Mouse (Mus musculus) spleen, embryonic (tissue): ENCODE measurements around the gene F2r.

Experiments
- CTCF ChIA-PET: fragments of 350-600 bp; sonication (Branson Sonifier 250); formaldehyde crosslinking; loops from one replicate; lab custom pipeline; 2022; lab: Charles Lee

Gene F2r

DNA sequence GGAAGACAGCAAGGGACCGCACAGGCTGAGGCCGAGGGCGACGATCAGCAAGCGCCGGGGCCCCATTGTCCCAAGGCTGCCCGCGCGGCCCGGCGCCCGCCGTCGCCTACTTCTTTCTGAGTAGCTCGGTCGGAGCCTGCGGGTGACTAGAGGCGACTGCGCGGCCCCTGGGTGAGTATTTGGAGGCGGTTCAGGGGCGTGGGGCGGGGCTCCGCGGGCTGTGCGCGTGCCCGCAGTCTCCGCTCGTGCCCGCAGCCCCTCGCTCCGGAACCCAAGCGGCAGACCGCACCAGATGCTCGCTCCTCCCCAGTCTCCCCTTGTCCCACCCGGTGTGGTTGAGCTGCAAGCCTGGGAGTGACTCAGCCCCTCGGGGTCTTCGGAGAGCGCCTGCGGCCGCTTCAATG lies at the start of gene F2r:
Gene F2r, minus strand, starts transcription at position 179 of the 404 bp plus-strand sequence.
- CTCF ChIA-PET, result interaction anchor here (0.6 kb wide), 1 partner anchor 68 kb away, joined by 3 read pairs; no protein-coding TSS in a partner anchor

DNA sequence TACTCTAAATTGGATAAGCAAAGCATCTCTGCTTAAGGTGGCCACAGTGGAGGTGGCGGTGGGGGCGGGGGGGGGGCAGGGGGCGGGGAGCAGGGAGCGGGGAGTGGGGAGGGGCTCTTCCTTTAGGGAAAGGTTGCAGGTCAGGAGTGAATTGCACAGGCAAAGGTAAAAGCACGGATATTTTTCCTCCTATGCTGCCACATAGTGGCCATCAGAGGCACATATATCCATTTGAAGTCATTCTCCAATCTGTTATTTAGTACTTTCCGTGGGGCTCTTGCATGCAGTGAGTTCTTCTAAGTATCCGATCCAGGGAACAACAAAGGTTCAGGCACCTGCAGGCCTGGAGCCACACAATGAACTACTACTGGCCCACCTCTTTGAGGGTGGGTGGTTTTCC lies 49.0 kb upstream of the F2r start:
- CTCF ChIA-PET, result interaction anchor here (0.6 kb wide), 2 partner anchors 33 to 144 kb away, joined by 3 to 14 read pairs; no protein-coding TSS in a partner anchor

DNA sequence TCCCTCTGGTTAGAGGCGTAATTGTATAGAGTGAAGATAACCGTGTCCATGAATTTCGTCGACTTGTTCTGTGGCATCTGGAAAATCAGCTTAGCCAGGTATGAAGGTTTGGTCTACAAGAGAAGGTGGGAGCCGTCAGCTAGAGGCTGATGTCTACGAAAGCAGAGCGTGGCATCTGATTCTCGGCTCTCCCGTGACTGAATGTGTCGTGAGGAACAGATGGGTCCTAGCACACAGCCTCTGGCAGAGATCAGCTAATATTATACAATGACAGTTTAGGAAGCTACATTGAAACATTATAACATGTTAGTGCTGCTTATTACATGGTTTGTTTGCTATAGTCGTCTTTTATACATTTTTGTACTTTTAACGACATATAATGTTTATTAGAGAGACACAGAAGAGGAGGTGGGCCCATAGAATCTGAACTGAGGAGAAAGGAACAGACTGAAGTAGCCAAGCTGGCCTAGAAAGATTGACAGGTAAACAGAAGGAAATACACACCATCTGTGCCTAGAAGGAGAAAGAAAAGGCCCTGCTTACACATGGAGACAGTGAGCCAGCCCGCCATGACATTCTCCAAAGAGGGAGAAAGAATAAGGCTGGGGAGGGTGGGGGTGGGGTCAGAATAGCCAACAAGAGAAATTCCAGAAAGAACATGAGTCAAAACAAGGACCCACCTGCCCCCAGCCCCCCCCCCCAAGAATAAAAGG lies 47.5 kb upstream of the F2r start:
- CTCF ChIA-PET, result no interaction called here

DNA sequence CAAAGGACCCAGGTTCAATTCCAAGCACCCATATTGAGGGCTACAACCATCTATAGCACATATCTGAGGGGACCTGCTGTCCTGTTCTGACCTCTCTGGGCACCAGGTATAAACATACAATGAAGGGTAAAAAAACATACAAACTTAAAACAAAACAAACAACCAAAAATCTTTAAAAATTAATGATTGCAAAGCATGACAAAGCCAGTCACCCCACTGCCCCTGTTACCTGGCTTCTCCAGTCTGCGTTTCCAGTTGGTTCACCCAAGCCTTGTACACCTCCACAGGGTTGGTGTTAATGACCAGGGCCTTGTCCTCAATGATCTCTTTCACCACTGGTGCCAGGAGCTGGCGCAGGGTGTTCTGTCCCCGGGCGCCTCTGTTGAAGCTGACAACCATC lies 45.5 kb upstream of the F2r start:
- CTCF ChIA-PET, result no interaction called here

DNA sequence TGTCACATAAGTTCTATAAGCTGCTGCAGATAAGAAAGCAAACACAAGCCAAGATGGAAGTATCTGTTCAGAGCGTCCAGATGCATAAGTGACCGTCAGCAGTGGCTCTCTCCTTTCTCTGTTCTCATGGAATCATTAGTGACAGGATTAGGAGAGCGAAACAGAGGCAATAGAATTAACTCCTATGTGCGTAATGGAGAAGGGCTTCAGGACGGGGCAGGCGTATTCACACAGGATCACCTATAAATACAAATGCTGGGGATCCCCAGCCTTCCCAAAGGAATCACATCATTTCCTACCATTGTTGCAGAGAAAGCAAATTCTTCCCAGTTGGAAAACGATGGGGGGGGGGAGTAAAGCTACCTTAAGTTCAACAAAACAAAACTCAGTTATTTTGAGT lies 41.1 kb upstream of the F2r start:
- CTCF ChIA-PET, result no interaction called here

DNA sequence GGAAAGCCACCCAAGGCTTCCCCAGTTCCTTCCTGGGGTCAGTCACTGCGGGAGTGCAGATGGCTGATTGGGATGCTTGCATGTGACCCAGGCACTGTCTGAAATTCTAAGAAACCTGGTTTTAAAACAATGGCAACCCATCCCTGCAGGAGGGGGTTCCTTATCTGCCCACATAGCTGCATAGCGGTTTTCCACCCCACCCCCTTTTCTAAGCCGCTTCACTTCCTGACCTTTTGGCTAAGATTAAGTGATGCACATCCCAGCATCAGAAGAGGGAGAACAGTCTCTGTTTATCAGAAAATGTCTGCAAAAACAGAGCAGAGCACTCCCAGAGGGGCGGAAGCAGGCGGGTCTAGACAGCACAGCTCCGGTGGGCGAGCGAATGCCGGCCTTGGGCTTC lies 38.9 kb upstream of the F2r start:
- CTCF ChIA-PET, result no interaction called here

DNA sequence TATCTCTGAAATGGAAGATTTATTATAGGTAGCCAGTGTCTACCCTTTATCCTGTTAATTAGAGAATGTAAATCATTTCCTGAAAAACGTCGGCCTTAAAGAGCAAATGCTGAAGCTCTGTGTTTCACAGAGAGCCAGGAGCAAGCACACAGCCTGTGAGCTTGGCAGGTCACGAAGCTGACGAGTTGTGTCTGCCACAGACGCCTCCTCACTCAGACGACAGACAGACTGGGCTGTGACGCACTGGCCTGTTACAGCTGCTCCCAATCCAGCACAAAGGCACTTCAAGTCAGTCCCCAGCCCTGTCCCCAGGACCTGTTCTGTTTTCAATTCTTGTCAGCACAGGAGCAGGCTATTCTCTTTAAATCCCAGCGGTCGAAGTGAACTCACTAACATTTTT lies 37.0 kb upstream of the F2r start:
- CTCF ChIA-PET, result no interaction called here

DNA sequence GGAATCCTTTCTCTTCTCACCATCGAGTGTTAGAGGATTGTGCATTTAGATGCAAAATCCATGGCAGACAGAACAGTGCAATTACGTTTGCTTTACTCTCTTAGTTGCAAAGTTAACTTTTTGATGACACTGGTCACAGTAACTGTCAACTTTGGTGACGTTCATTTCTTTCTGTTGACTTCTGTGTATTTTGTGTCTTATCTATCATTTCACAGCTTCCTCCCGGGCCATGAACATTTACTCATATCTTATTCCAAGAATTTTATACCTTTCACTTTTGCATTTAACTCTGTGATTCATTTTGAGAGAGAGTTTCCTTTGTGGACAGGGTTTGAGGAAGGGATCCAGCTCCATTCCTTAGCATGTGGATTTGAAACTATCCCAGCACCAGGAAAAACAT lies 35.4 kb upstream of the F2r start:
- CTCF ChIA-PET, result no interaction called here

DNA sequence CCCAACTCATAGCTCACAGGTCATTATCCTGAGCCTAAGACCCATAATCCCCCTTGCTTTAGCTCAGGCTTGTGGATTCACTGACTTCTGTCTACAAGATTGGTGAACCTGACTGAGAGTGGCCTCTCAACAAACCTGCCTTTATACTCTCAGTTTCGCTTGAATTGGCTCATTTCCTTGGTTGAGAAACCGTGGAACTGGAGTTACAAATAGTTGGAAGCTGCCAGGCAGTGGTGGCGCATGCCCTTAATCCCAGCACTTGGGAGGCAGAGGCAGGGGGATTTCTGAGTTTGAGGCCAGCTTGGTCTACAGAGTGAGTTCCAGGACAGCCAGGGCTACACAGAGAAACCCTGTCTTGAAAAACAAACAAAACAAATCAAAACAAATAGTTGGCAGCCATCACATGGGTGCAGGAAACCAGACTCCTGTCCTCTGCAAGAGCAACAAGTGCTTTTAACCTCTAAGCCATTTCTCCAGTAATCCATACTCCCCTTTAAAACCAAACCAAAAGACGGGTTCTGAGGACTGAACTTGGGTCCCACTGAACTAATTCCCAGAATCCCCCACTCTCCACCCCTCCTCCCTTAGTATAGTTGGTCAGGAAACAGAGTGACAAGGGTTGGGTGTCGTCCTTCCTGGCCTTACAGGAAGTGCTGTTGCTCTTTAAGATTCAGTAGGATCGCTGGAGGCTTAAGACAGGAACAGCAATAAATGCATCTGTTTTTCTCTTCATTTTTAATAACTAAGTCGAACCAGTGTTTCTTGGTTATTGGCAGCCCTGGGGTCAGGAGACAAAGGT lies 33.8 kb upstream of the F2r start:
- CTCF ChIA-PET, result no interaction called here

DNA sequence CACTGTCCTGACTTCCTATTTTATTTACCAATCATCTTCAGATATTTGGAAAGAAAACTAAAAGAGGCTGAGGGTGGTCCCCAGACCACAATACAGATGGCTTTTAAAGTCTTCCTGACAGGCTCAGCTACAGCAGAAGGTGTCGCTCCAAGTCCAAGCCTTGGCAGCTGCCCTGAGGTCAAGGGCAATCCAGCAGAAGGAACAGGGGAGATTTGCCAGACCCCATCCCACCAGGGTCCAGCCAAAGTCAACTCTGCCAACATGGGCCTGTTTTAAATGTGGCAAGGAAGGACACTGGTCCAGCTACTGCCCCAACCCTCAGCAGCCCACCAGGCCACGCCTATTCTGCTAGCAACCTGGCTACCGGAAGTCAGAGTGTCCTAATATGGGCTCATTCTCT lies 31.7 kb upstream of the F2r start:
- CTCF ChIA-PET, result no interaction called here

DNA sequence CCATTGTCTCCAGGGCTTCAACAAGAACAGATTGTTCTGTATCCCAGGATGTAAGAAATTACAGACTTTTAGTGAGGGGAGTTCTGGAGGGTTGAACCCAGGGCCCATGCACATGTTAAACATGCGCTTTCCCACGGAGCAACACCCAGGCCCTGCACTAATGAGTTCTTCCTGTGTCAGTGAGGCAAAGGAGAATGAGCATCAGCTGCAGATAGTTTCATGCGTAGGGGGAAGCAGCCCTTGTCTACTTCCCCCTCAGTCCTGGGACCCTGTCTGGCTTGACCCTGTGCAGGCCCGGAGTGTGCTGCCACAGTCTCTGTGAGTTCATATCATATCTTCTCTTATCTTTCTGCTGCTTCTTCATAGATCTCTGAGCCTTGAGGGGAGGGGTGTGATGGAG lies 29.0 kb upstream of the F2r start:
- CTCF ChIA-PET, result no interaction called here

DNA sequence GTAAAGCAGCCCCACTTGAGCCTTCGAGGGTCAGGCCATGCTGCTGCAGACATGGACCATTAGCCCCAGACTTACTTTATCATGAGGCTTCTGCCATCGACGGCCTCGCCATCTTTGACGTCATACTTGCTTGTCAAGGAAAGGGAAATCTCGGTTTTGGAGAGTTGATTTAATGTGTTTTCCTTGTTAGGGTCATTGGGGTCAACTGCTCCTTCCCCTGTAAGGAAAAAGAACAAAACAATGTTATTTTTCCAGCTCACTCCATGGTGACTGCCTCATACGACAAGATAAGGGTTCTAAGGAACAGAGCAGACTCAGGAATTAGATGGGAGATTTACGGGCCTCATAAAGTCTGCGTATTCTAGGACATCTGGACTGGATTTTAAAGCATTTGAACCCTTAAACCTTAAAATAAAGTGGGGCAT lies 28.4 kb upstream of the F2r start:
- CTCF ChIA-PET, result no interaction called here

DNA sequence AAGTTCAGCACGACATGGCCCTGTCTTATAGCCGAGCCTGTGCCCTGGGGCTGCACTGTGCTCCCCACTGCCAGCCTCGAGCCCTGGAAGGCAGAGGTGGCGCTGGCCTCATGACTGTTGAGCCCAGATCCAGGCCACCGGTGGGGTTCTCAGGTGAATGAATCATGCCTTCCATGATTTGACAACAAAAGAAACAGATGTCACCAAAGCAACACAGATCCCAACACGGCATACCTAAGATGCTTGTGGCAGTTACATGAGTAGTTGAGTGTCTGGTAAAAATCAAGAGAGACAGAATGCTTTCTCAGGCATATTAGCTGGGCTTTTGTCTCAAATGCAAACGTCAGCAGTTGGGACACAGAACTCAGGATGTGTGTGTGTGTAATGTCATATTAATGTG lies 25.5 kb upstream of the F2r start:
- CTCF ChIA-PET, result no interaction called here

DNA sequence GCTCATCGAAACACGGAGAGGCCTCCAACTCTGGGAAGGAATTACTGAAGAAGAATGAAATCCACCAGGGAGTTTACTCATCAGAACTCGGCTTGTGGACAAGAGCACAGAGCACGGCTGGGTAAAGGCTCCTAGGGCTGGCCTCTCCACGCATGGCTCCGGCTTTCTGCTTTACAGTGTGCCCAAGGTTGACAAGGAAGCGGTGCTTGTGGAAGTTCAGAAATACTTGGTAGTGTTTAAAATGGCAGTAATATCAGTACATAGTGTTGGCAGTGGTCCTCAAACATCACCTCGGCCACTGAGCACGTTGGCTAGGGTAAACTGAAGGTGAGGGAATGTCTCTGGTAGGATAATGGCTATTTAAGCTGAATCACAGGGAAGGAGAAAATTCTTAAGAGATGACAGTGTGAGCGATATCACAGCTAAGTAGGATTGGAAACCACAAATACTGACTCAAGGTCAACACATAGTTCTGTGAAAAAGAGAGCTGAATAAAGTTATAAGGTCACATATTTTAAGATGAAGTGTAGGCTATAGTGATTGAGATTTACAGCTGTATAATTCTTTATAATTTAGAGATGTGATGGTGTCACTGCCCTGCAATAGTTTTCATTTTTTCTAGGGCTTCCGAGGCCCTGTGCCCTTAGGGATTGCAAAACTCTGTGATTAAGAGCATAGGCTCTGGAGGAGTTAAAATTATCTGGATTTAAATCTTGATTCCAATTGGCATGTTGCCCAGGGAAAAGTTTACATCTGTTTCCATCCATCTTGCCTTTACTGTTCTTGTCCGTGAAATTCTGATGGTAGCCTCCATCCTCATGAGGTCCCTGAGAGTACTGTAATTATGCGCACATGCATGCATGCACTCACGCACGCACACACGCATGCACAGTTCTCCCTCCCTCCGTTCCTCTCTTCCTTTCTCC lies 23.0 kb upstream of the F2r start:
- CTCF ChIA-PET, result no interaction called here

DNA sequence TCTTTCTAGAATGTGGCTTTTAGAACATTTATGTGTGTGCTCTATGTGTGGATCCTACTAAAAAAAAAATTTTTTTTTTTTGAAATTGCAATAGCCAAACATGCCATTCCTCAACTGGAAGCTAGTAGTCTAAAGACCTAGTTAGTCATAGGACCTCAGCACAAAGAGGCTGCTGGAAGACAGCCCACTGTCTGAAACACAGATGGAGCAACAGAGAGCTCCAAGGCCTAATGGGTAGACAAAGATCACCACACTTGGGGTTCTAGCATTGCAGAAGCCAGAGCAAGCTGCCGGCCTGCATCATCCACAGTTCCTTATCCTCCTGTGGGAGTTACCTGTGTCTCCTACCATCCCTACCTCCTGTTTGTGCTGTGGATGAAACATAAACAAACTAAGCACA lies 22.1 kb upstream of the F2r start:
- CTCF ChIA-PET, result no interaction called here

DNA sequence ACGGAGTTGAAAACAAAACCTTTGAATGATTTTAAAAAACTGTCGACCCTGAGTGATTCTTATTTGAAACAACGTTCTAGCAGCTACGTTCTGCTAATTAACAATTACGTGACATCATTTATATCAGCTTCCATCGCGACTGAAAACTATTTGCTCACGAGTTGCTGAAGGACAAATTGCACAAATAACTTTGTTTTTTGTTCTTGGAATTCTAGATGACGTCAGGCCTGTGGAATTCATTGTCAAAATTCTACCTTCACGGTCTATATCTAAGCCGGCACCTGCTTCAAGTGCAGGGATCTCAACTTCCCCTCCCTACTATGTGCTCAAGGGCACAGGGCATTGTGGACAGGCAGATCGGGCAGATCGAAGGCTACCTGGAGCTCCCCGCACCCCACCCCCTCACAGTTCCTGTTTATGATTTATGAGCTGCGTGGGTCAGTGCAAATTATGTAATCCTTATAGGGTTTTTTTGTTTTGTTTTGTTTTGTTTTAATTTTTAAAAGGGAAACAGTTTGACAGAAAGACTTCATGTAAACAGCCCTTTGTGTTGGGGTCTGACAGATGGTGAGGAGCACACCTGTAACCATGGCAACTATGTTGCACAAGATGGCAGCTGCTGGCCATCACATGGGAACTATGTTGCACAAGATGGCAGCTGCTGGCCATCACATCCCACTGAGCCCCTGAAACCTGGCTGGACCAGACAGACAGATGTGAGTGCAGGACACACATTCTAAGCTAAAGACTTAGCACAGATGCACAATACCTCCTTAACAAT lies 21.2 kb upstream of the F2r start:
- CTCF ChIA-PET, result no interaction called here

DNA sequence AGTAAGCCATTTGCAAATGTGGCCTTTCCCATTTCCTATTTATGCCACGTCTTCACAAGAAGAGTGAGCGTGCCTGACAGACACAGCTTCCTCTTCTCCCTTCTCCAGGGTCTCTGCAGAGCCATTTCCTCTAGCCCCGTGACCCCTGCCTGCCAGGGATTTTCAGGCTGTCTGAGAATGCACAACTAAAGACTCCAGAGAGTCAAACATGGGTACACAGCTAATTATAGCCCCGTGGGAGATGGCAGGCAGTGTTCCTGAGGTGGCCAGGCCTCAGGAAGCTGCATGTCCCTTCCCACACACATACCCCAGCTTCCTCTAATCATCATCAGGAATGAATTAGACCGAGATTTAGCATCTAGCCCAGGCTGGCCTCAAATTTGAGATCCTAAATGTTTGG lies 20.6 kb upstream of the F2r start:
- CTCF ChIA-PET, result no interaction called here

DNA sequence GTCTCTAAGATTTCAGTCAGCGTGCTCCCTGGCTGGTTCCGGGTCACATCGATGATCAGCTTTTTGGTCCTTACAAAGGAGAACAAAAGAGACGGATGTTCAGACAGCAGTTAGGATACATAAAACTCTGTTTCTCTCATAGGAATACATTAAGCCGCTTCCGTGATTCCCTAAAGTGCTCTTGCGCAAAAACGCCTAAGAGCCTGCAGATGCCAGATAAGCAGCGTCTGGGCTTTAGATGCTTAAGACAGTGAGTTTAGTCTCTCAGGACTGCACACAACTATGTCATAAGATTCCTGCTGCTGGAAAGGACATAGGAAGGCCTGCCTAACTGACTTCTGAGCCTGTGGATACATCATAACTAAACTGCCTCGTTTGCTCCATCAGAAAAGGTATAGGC lies 19.4 kb upstream of the F2r start:
- CTCF ChIA-PET, result interaction anchor here (0.7 kb wide), 1 partner anchor 563 kb away, joined by 3 read pairs; no protein-coding TSS in a partner anchor

DNA sequence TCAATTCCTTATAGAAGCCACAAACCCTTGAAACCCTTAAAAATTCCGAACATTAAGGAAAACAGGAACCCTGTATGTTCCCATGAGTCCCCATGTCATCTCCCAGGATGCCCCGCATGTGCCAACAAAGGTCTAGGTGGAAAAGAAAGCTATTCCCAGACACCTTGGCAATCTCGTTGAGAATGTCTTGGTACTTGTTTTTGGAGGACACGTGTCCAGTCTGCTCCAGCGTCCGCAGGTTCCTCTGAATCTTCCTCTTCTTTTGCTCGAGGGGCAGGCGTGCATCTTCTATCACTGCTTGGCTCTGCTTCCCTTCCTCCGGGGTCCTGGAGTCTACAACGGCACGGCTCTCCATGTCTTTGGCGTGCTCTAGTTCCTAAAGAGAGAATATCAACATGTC lies 17.0 kb upstream of the F2r start:
- CTCF ChIA-PET, result no interaction called here

DNA sequence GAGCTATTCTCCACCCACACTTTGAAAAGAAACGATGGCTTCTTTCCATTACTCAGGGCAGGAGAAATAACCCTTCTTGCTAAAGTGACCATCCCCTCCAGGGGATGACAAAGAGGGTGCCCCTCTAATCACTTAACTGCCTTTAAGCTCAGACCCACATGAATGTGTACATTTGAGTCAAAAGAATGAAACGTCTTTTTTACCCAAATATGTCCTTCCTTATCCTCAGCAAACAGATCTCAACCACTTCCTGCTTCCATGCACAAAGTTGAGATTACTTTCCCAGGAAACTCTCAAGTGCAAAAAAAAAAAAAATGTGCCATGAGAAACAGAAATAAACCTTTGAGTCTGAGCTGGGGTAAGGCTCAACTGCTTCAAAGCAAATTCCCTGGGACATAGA lies 16.2 kb upstream of the F2r start:
- CTCF ChIA-PET, result interaction anchor here (0.6 kb wide), 2 partner anchors 32 to 37 kb away, joined by 3 to 12 read pairs; no protein-coding TSS in a partner anchor

DNA sequence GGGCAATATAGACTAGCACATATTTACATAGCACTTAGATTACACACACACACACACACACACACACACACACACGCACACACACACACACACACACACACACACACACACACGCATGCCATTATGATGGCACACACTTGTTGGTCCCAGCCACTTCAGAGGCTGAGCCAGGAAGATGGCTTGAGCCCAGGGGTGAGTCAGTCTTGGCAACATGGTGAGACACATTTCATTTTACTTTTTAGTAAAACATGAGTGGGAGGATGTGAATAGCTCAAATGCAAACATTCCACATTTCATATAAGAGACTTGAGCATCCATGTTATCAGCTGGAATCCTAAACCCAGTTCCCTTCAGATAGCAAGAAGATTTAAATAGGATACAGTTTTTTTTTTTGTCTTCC lies 15.1 kb upstream of the F2r start:
- CTCF ChIA-PET, result interaction anchor here (0.7 to 0.9 kb wide), 2 partner anchors 290 to 1581 kb away, joined by 3 to 12 read pairs; no protein-coding TSS in a partner anchor
